In genomic region chr11:36469811-36470551, GRCm38 (mm10) we compare ENCODE assay signal across 16 mouse cellular contexts.
DNase-seq lines count a peak whose midpoint lies in the region; ATAC-seq lines count a peak whose summit lies in the region.
"Had no signal": no experiment of that assay in that cellular context is flagged by ENCODE, and none has a peak within 500 bp of the region (broad histone marks: within the 10 kb centered on the region; RNA-seq: fewer than 3 reads in every experiment).

No protein-coding gene starts in this region.

- no peaks in the 10 kb centered on the region for H3K36me3 ChIP-seq in heart, embryonic 13.5 days
- H3K36me3 ChIP-seq in hindbrain, embryonic 16.5 days (ENCODE audit: control insufficient read depth, insufficient read depth, low read length): no peaks in the 10 kb centered on the region
- no peaks in the 10 kb centered on the region for H3K36me3 ChIP-seq in neural tube, embryonic 15.5 days
- H3K36me3 ChIP-seq: G1E; limb, embryonic 10.5 days; liver, embryonic 12.5 days had no signal

- peaks cover 32% of the 10 kb centered on the region for H3K4me1 ChIP-seq in heart, embryonic 13.5 days
- peaks cover 8% of the 10 kb centered on the region for H3K4me1 ChIP-seq in hindbrain, embryonic 16.5 days (ENCODE audit: control insufficient read depth, insufficient read depth, low read depth, low read length)
- peaks cover 27% of the 10 kb centered on the region for H3K4me1 ChIP-seq in neural tube, embryonic 15.5 days
- H3K4me1 ChIP-seq: limb, embryonic 10.5 days; liver, embryonic 12.5 days had no signal

- no peak for DNase-seq in heart, postnatal 36 days
- peak; percentile 62 for DNase-seq in left cerebral cortex, postnatal 4 days
- no peak for DNase-seq in left cerebral cortex, postnatal 25 days (ENCODE audit: low spot score in 2 of 2)
- DNase-seq: adrenal gland, adult 8-10 months; cerebellum, adult 9-10 months; kidney, adult 8-10 months; kidney, postnatal 4 days; layer of hippocampus, postnatal 36 days; right cerebral cortex, postnatal 4 days had no signal

- WGBS in heart, embryonic 13.5 days: 24% methylated on average over 9 of the region's 9 CpGs
- 32% methylated on average over 9 of the region's 9 CpGs for WGBS in hindbrain, embryonic 16.5 days
- WGBS in neural tube, embryonic 15.5 days: 54% methylated on average over 9 of the region's 9 CpGs

- H3K27ac ChIP-seq in heart, embryonic 13.5 days (replicated peaks): no peak overlapping the region
- no peak overlapping the region for H3K27ac ChIP-seq in hindbrain, embryonic 16.5 days (ENCODE audit: low read depth, low read length)
- H3K27ac ChIP-seq in neural tube, embryonic 15.5 days (replicated peaks): no peak overlapping the region
- H3K27ac ChIP-seq: limb, embryonic 10.5 days; liver, embryonic 12.5 days had no signal

- H3K4me2 ChIP-seq in heart, embryonic 13.5 days: peak overlapping the region; percentile 56
- H3K4me2 ChIP-seq in hindbrain, embryonic 16.5 days (ENCODE audit: low read length): peak overlapping the region; percentile 15; the same call in 1 of the 2 replicates
- H3K4me2 ChIP-seq in neural tube, embryonic 15.5 days: no peak overlapping the region
- H3K4me2 ChIP-seq: liver, embryonic 12.5 days had no signal

- H3K27me3 ChIP-seq in heart, embryonic 13.5 days (replicated peaks): peaks cover 10% of the 10 kb centered on the region; the same call in 1 of the 2 replicates
- H3K27me3 ChIP-seq in hindbrain, embryonic 16.5 days (replicated peaks; ENCODE audit: control insufficient read depth, insufficient read depth, low read length): no peaks in the 10 kb centered on the region
- H3K27me3 ChIP-seq in neural tube, embryonic 15.5 days (replicated peaks): no peaks in the 10 kb centered on the region
- H3K27me3 ChIP-seq: liver, embryonic 12.5 days had no signal

- H3K4me3 ChIP-seq in heart, embryonic 13.5 days: 0 out of 2 replicates have a peak overlapping the region, but pooled peaks have one; percentile 13
- no peak overlapping the region for H3K4me3 ChIP-seq in hindbrain, embryonic 16.5 days (ENCODE audit: low read length)
- H3K4me3 ChIP-seq in neural tube, embryonic 15.5 days (replicated peaks): no peak overlapping the region
- H3K4me3 ChIP-seq: limb, embryonic 10.5 days; liver, embryonic 12.5 days had no signal

- no peaks in the 10 kb centered on the region for H3K9me3 ChIP-seq in heart, embryonic 13.5 days
- no peaks in the 10 kb centered on the region for H3K9me3 ChIP-seq in hindbrain, embryonic 16.5 days (ENCODE audit: control insufficient read depth, low read length)
- no peaks in the 10 kb centered on the region for H3K9me3 ChIP-seq in neural tube, embryonic 15.5 days (replicated peaks)
- H3K9me3 ChIP-seq: limb, embryonic 10.5 days; liver, embryonic 12.5 days had no signal

- ATAC-seq in heart, embryonic 13.5 days (ENCODE audit: extremely low read depth, insufficient number of reproducible peaks, low FRiP score, low TSS enrichment): no peak
- ATAC-seq in hindbrain, embryonic 16.5 days: peak; percentile 74
- peak; percentile 58; the same call in 1 of the 2 replicates for ATAC-seq in neural tube, embryonic 15.5 days (ENCODE audit: low FRiP score)
- ATAC-seq in megakaryocyte, adult 5-6 weeks (ENCODE audit: poor library complexity, severe bottlenecking): no peak
- ATAC-seq: liver, embryonic 12.5 days had no signal

- intact Hi-C loops in heart, postnatal 36 days (cut with DNase I): no loop called here
- intact Hi-C loops in left cerebral cortex, postnatal 4 days (cut with DNase I): no loop called here
- intact Hi-C loops in left cerebral cortex, postnatal 25 days (cut with DNase I): no loop called here

- H3K9ac ChIP-seq in heart, embryonic 13.5 days: no peak overlapping the region
- H3K9ac ChIP-seq in hindbrain, embryonic 16.5 days (ENCODE audit: low read depth, low read length): no peak overlapping the region
- no peak overlapping the region for H3K9ac ChIP-seq in neural tube, embryonic 15.5 days (replicated peaks)
- H3K9ac ChIP-seq: liver, embryonic 12.5 days had no signal

Comparison
In these comparisons a context has a peak if more than half of its experiments do, and no peak if none do; other contexts are left out.
1. ATAC-seq: peak in hindbrain, embryonic 16.5 days (single experiment) and neural tube, embryonic 15.5 days (single experiment); none in heart, embryonic 13.5 days (single experiment) and megakaryocyte, adult 5-6 weeks (single experiment).